Mouse (Mus musculus) MEL (cell line): ENCODE measurements at regions not wholly inside any gene's neighbourhood (a gene's known extent, or its start where the extent isn't known, plus 50 kb on each side); places are given as distances from the start of the nearest gene placed in this dataset.

Experiments
- CTCF ChIP-seq, 3 experiments: IDR thresholded peaks in 2 of 3; conservative IDR thresholded peaks in 1 of 3; 2 replicates each; pipeline ENCODE4 v1.5.1; 2011 to 2012; ENCODE audit warnings: low read length in 3 of 3, low read depth in 2 of 3, mild to moderate bottlenecking in 2 of 3, improper control_type of control experiment in 1 of 3, inconsistent platforms in 1 of 3, mixed read lengths in 1 of 3, moderate library complexity in 1 of 3; ENCODE audit not compliant: control insufficient read depth in 1 of 3, insufficient read depth in 1 of 3, poor library complexity in 1 of 3, severe bottlenecking in 1 of 3
- MXI1 ChIP-seq: IDR thresholded peaks from 2 replicates; pipeline ENCODE4 v1.6.1; 2011; ENCODE audit warnings: mild to moderate bottlenecking, low read depth, low read length, improper control_type of control experiment
- POLR2A ChIP-seq, 2 experiments: IDR thresholded peaks; 2 replicates each; pipeline ENCODE4 v1.6.1; 2011 to 2012; ENCODE audit warnings: low read length in 2 of 2, mild to moderate bottlenecking in 2 of 2, control low read depth in 1 of 2, improper control_type of control experiment in 1 of 2, low read depth in 1 of 2, moderate library complexity in 1 of 2; ENCODE audit not compliant: control insufficient read depth in 1 of 2, insufficient read depth in 1 of 2, poor library complexity in 1 of 2
- POLR2AphosphoS2 ChIP-seq: IDR thresholded peaks from 2 replicates; pipeline ENCODE4 v1.6.1; 2011; ENCODE audit warnings: low read length, improper control_type of control experiment
- TCF12 ChIP-seq: IDR thresholded peaks from 2 replicates; pipeline ENCODE4 v1.6.1; 2014; ENCODE audit warnings: low read depth, mild to moderate bottlenecking, inconsistent platforms, low read length, improper control_type of control experiment, moderate library complexity
- UBTF ChIP-seq: IDR thresholded peaks from 2 replicates; pipeline ENCODE4 v1.6.1; 2012; ENCODE audit warnings: low read depth, mild to moderate bottlenecking, inconsistent platforms, low read length, improper control_type of control experiment, moderate library complexity, borderline replicate concordance; ENCODE audit not compliant: insufficient read depth

DNA sequence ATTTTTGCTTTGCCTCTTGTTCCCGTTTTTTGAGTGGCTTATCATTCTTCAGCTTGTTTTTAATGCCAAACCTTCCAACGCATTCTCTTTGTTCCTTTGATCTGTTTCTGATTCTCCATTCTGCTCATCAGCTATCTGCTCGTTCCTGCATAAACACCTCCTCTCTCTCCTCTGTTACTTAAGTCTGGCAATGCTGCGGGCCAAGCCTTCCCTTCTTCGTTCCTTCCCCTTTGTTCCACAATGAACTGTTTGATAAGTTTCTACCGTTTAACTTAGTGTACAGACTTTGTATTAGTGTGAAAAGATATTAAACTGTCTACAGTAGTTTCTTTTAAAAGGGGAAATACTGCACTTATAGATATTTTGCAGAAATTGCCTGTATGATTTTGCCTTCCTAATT lies 83.3 kb upstream of the Pik3r1 start:
- TF ChIP-seq POLR2AphosphoS2 (no peak), UBTF (no peak), MXI1 (no peak), TCF12 (peak; percentile 74; the same call in 1 of the 2 replicates), POLR2A (IDR thresholded peaks at IDR 0.05; ENCODE audit: control insufficient read depth in 1 of 2, insufficient read depth in 1 of 2, low read depth in 1 of 2, low read length in 2 of 2, poor library complexity in 1 of 2) (no peak), CTCF (IDR thresholded peaks at IDR 0.05 in 2 of 3, conservative IDR thresholded peaks at IDR 0.05 in 1 of 3; ENCODE audit: control insufficient read depth in 1 of 3, insufficient read depth in 1 of 3, low read depth in 2 of 3, low read length in 3 of 3, poor library complexity in 1 of 3, severe bottlenecking in 1 of 3) (no peak)
